Mouse (Mus musculus) MEL (cell line): Measurements from ENCODE around the gene Vti1a. TPM values are rescaled to one million over a fixed set of nuclear protein-coding genes. Genes with fewer than 3 reads are reported as not detected.

Source experiments
- DNase-seq: peaks from one replicate; pipeline ENCODE4 v3.0.0; 2011; ENCODE audit warnings: low read depth, low spot score
- H3K27ac ChIP-seq: 2 replicates; pipeline ENCODE4 v1.5.1; 2012; ENCODE audit warnings: low read depth, mild to moderate bottlenecking, control low read depth, low read length, moderate library complexity; ENCODE audit not compliant: control insufficient read depth
- H3K27me3 ChIP-seq, 2 experiments: fragments of 150-350 bp in 1 of 2; sonication (generic) in 1 of 2; 2 replicates each; pipeline ENCODE4 v1.6.1; 2012; ENCODE audit warnings: low read length in 2 of 2, mild to moderate bottlenecking in 2 of 2, improper control_type of control experiment in 1 of 2, moderate library complexity in 1 of 2; ENCODE audit not compliant: insufficient read depth in 2 of 2, control insufficient read depth in 1 of 2
- H3K36me3 ChIP-seq, 2 experiments: 2 replicates each; pipeline ENCODE4 v1.6.1; 2012 to 2014; ENCODE audit warnings: low read length in 2 of 2, improper control_type of control experiment in 1 of 2, inconsistent platforms in 1 of 2, mild to moderate bottlenecking in 1 of 2; ENCODE audit not compliant: insufficient read depth in 2 of 2, control insufficient read depth in 1 of 2
- H3K4me1 ChIP-seq, 2 experiments: fragments of 150-350 bp in 1 of 2; sonication (generic) in 1 of 2; 2 replicates each; pipeline ENCODE4 v1.6.1; 2012; ENCODE audit warnings: low read length in 2 of 2, improper control_type of control experiment in 1 of 2, mild to moderate bottlenecking in 1 of 2; ENCODE audit not compliant: insufficient read depth in 2 of 2, control insufficient read depth in 1 of 2
- H3K4me3 ChIP-seq, 2 experiments: fragments of 150-350 bp in 1 of 2; sonication (generic) in 1 of 2; 2 replicates each; pipeline ENCODE4 v1.5.1; 2012; ENCODE audit warnings: low read depth in 2 of 2, low read length in 2 of 2, mild to moderate bottlenecking in 2 of 2, moderate library complexity in 2 of 2, control low read depth in 1 of 2, improper control_type of control experiment in 1 of 2; ENCODE audit not compliant: control insufficient read depth in 1 of 2, insufficient read depth in 1 of 2
- H3K79me2 ChIP-seq: 2 replicates; pipeline ENCODE4 v1.6.1; 2012; ENCODE audit warnings: mild to moderate bottlenecking, low read length, moderate library complexity; ENCODE audit not compliant: control insufficient read depth, poor library complexity, insufficient read depth
- H3K9ac ChIP-seq: 2 replicates; pipeline ENCODE4 v1.6.1; 2012; ENCODE audit warnings: low read depth, mild to moderate bottlenecking, control low read depth, low read length, moderate library complexity; ENCODE audit not compliant: control insufficient read depth, poor library complexity, severe bottlenecking
- H3K9me3 ChIP-seq: fragments of 150-350 bp; sonication (generic); replicated peaks from 2 replicates; pipeline ENCODE4 v1.6.1; 2012; ENCODE audit warnings: mild to moderate bottlenecking, low read length, improper control_type of control experiment, moderate library complexity; ENCODE audit not compliant: insufficient read depth
- BHLHE40 ChIP-seq: IDR thresholded peaks from 2 replicates; pipeline ENCODE4 v1.6.1; 2012; ENCODE audit warnings: low read depth, mild to moderate bottlenecking, inconsistent platforms, low read length, improper control_type of control experiment, borderline replicate concordance
- CHD1 ChIP-seq: IDR thresholded peaks from 2 replicates; pipeline ENCODE4 v1.6.1; 2012; ENCODE audit warnings: low read depth, mild to moderate bottlenecking, inconsistent platforms, low read length, improper control_type of control experiment
- CTCF ChIP-seq, 3 experiments: IDR thresholded peaks in 2 of 3; conservative IDR thresholded peaks in 1 of 3; 2 replicates each; pipeline ENCODE4 v1.5.1; 2011 to 2012; ENCODE audit warnings: low read length in 3 of 3, low read depth in 2 of 3, mild to moderate bottlenecking in 2 of 3, improper control_type of control experiment in 1 of 3, inconsistent platforms in 1 of 3, mixed read lengths in 1 of 3, moderate library complexity in 1 of 3; ENCODE audit not compliant: control insufficient read depth in 1 of 3, insufficient read depth in 1 of 3, poor library complexity in 1 of 3, severe bottlenecking in 1 of 3
- ELF1 ChIP-seq: IDR thresholded peaks from 2 replicates; pipeline ENCODE4 v1.6.1; 2014; ENCODE audit warnings: low read depth, mild to moderate bottlenecking, inconsistent platforms, low read length, improper control_type of control experiment, moderate library complexity
- GATA1 ChIP-seq: IDR thresholded peaks from 2 replicates; pipeline ENCODE4 v1.6.1; 2011; ENCODE audit warnings: low read depth, low read length, improper control_type of control experiment
- KAT2A ChIP-seq: conservative IDR thresholded peaks from 2 replicates; pipeline ENCODE4 v1.6.1; 2012; ENCODE audit warnings: low read depth, low read length, improper control_type of control experiment, inconsistent platforms
- MAX ChIP-seq: IDR thresholded peaks from 2 replicates; pipeline ENCODE4 v1.6.1; 2011; ENCODE audit warnings: low read length, improper control_type of control experiment
- MAZ ChIP-seq: IDR thresholded peaks from 2 replicates; pipeline ENCODE4 v1.6.1; 2012; ENCODE audit warnings: low read depth, mild to moderate bottlenecking, inconsistent platforms, low read length, improper control_type of control experiment
- MXI1 ChIP-seq: IDR thresholded peaks from 2 replicates; pipeline ENCODE4 v1.6.1; 2011; ENCODE audit warnings: mild to moderate bottlenecking, low read depth, low read length, improper control_type of control experiment
- MYB ChIP-seq: IDR thresholded peaks from 2 replicates; pipeline ENCODE4 v1.6.1; 2011; ENCODE audit warnings: mild to moderate bottlenecking, low read depth, low read length, improper control_type of control experiment
- MYC ChIP-seq: IDR thresholded peaks from 2 replicates; pipeline ENCODE4 v1.6.1; 2011; ENCODE audit warnings: low read depth, mild to moderate bottlenecking, low read length, improper control_type of control experiment, moderate library complexity
- NELFE ChIP-seq: IDR thresholded peaks from 2 replicates; pipeline ENCODE4 v1.6.1; 2011; ENCODE audit warnings: low read depth, low read length, improper control_type of control experiment
- POLR2A ChIP-seq, 2 experiments: IDR thresholded peaks; 2 replicates each; pipeline ENCODE4 v1.6.1; 2011 to 2012; ENCODE audit warnings: low read length in 2 of 2, mild to moderate bottlenecking in 2 of 2, control low read depth in 1 of 2, improper control_type of control experiment in 1 of 2, low read depth in 1 of 2, moderate library complexity in 1 of 2; ENCODE audit not compliant: control insufficient read depth in 1 of 2, insufficient read depth in 1 of 2, poor library complexity in 1 of 2
- POLR2AphosphoS5 ChIP-seq: IDR thresholded peaks from 2 replicates; pipeline ENCODE4 v1.6.1; 2012; ENCODE audit warnings: low read depth, borderline replicate concordance, mild to moderate bottlenecking, inconsistent platforms, low read length, moderate library complexity, mixed read lengths
- RAD21 ChIP-seq: IDR thresholded peaks from 2 replicates; pipeline ENCODE4 v1.6.1; 2011; ENCODE audit warnings: mild to moderate bottlenecking, low read depth, low read length, improper control_type of control experiment
- TBP ChIP-seq: IDR thresholded peaks from 2 replicates; pipeline ENCODE4 v1.8.0; 2011; ENCODE audit warnings: low read depth, low read length, improper control_type of control experiment
- UBTF ChIP-seq: IDR thresholded peaks from 2 replicates; pipeline ENCODE4 v1.6.1; 2012; ENCODE audit warnings: low read depth, mild to moderate bottlenecking, inconsistent platforms, low read length, improper control_type of control experiment, moderate library complexity, borderline replicate concordance; ENCODE audit not compliant: insufficient read depth
- USF1 ChIP-seq: IDR thresholded peaks from 2 replicates; pipeline ENCODE4 v1.6.1; 2014; ENCODE audit warnings: low read depth, mild to moderate bottlenecking, inconsistent platforms, low read length, improper control_type of control experiment, moderate library complexity
- USF2 ChIP-seq, 2 experiments: IDR thresholded peaks; 2 replicates each; pipeline ENCODE4 v1.6.1; 2011 to 2012; ENCODE audit warnings: improper control_type of control experiment in 2 of 2, low read length in 2 of 2, borderline replicate concordance in 1 of 2, inconsistent platforms in 1 of 2, low read depth in 1 of 2, mild to moderate bottlenecking in 1 of 2; ENCODE audit not compliant: insufficient read depth in 1 of 2
- ZC3H11A ChIP-seq: IDR thresholded peaks from 2 replicates; pipeline ENCODE4 v1.6.1; 2012; ENCODE audit warnings: low read depth, mild to moderate bottlenecking, inconsistent platforms, low read length, improper control_type of control experiment
- ZKSCAN1 ChIP-seq: IDR thresholded peaks from 2 replicates; pipeline ENCODE4 v1.6.1; 2012; ENCODE audit warnings: low read depth, mild to moderate bottlenecking, inconsistent platforms, low read length, improper control_type of control experiment, moderate library complexity
- ZMIZ1 ChIP-seq: IDR thresholded peaks from 2 replicates; pipeline ENCODE4 v1.6.1; 2012; ENCODE audit warnings: low read depth, mild to moderate bottlenecking, inconsistent platforms, low read length, improper control_type of control experiment, moderate library complexity
- ZNF384 ChIP-seq: IDR thresholded peaks from 2 replicates; pipeline ENCODE4 v1.6.1; 2012; ENCODE audit warnings: low read depth, mild to moderate bottlenecking, inconsistent platforms, low read length, improper control_type of control experiment
- polyA plus RNA-seq, 2 experiments: library from polyadenylated mRNA; stranded (reverse) in 1 of 2; unstranded in 1 of 2; fragments of >175 nt in 1 of 2; fragments of >200 nt in 1 of 2; gene quantifications; 2 replicates each; pipeline versions ENCODE4 v1.2.1 to v1.2.4; 2012; ENCODE audit warnings: low replicate concordance in 2 of 2, low read depth in 1 of 2; ENCODE audit not compliant: insufficient read length in 2 of 2, insufficient read depth in 1 of 2, missing spikeins in 1 of 2
- total RNA-seq: library from RNA; depleted of rRNA; stranded (reverse); fragments of 300-350 nt; gene quantifications from 2 replicates; pipeline ENCODE4 v1.2.3, GENCODE M21; 2012

The Vti1a gene
- total and polyA plus RNA-seq, 3 experiments: 37.2 to 119 (median 42.8) TPM

DNA sequence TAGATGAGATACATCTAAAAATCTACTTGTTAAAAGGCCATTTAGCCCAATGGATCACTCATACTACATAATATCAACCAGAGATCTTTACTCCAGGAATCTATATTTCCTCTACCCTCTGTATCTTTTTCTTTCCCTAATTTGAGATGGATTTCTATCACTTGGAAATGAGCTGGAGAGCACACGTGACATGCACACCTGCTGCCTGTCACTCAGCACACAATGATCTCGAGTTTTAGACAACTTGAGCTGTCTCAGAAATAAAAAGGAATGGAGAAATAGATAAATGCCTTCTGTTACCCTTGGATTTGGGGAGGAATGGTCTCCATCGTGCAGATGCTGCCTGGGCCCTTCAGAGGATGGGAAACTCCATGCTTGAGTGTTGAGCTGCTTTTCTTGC is 103.9 kb downstream of the Vti1a start:
- Histone ChIP-seq H3K4me1 (peaks cover 0 to 2% of the 10 kb centered on the region in 2 experiments; a peak in 1 of 4 replicates), H3K27ac (no peak overlapping the region), H3K9me3 (no peaks in the 10 kb centered on the region), H3K36me3 (peaks cover 4% of the 10 kb centered on the region in 2 experiments; a peak in 3 of 4 replicates), H3K79me2 (no peaks in the 10 kb centered on the region), H3K4me3 (no peak overlapping the region), H3K9ac (no peak overlapping the region), H3K27me3 (no peaks in the 10 kb centered on the region)
- no peak for DNase-seq
- TF ChIP-seq POLR2A (IDR thresholded peaks at IDR 0.05; ENCODE audit: control insufficient read depth in 1 of 2, insufficient read depth in 1 of 2, low read depth in 1 of 2, low read length in 2 of 2, poor library complexity in 1 of 2) (no peak), KAT2A (no peak), TBP (no peak), CTCF (IDR thresholded peaks at IDR 0.05 in 2 of 3, conservative IDR thresholded peaks at IDR 0.05 in 1 of 3; ENCODE audit: control insufficient read depth in 1 of 3, insufficient read depth in 1 of 3, low read depth in 2 of 3, low read length in 3 of 3, poor library complexity in 1 of 3, severe bottlenecking in 1 of 3) (no peak), ZMIZ1 (no peak), NELFE (no peak), MAX (no peak), MYC (no peak), ZNF384 (no peak), ZC3H11A (no peak), POLR2AphosphoS5 (no peak), MAZ (no peak), MXI1 (no peak), CHD1 (no peak), BHLHE40 (no peak), UBTF (no peak), USF1 (no peak), MYB (no peak), ELF1 (no peak)

DNA sequence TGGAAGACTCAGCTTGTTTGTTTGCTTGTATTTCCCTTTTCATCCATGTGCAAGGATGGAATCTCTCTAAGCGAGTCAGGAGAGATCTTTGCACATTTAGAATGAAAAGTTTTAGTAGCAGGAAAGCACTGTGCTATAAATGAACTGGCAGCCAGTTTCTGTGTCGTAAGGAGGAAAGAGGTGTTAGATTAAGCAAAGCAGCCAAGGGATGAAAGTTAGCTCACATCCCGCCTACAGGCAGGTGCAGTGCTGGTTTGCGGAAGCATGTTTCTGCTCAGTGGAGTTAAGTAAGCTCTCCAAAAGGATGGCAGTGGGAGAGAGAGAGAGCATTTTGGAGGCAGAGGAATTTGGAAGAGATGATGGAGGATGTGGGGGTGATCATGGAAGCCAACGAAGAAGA is 105.7 kb downstream of the Vti1a start:
- Histone ChIP-seq H3K4me3 (no peak overlapping the region), H3K79me2 (no peaks in the 10 kb centered on the region), H3K36me3 (peaks cover 2 to 4% of the 10 kb centered on the region in 2 experiments; a peak in 3 of 4 replicates), H3K4me1 (peaks cover 0 to 2% of the 10 kb centered on the region in 2 experiments; a peak in 1 of 4 replicates), H3K9ac (no peak overlapping the region), H3K27me3 (no peaks in the 10 kb centered on the region), H3K9me3 (no peaks in the 10 kb centered on the region), H3K27ac (no peak overlapping the region)
- TF ChIP-seq ZKSCAN1 (no peak), RAD21 (no peak), ZC3H11A (no peak), GATA1 (no peak), USF2 (IDR thresholded peaks at IDR 0.05; ENCODE audit: borderline replicate concordance in 1 of 2, insufficient read depth in 1 of 2, low read depth in 1 of 2, low read length in 2 of 2) (no peak), MYB (no peak), ELF1 (no peak), BHLHE40 (no peak)
- no peak for DNase-seq
